Mouse (Mus musculus) left cerebral cortex, postnatal 10 days (tissue): ENCODE data around the gene Plscr5. TPM values are rescaled to one million over a fixed set of nuclear protein-coding genes. Genes with fewer than 3 reads are reported as not detected.
"Not testable (repeated sequence)": the region's sequence is repeated elsewhere in the genome, so short reads cannot be mapped to it uniquely, and the experiment has no call there.

Experiments used
- DNase-seq, 2 experiments: peaks; one replicate each; pipeline ENCODE4 v3.0.0; 2021 to 2022; ENCODE audit warnings: low spot score in 2 of 2, mixed read lengths in 1 of 2; ENCODE audit errors: extremely low spot score in 1 of 2
- intact Hi-C: fragments of 180-260 bp; cut with DNase I; formaldehyde crosslinking; loops from one replicate; pipeline ENCODE4 v1.15.1; 2025
- total RNA-seq, 2 experiments: library from RNA; stranded (reverse); gene quantifications; 2 replicates each; pipeline ENCODE4 v1.2.3; 2021

The Plscr5 gene
- under 1 TPM; 0.39 to 0.49 TPM for total RNA-seq

GRCm38 (mm10) chr9:92192636-92193035, at the start of gene Plscr5:
TSS of gene Plscr5 (plus strand) at chr9:92192936.
- DNase-seq, intact Hi-C loops: not testable (repeated sequence)

- peak in 1 of 2 experiments; percentile 18 for DNase-seq
- intact Hi-C loops: loop anchor here (2.0 to 10.0 kb wide), 2 partner anchors 59 to 457 kb away; no protein-coding TSS in a partner anchor
These were observed 45.0 kb upstream of the Plscr5 start for GRCm38 (mm10) chr9:92147555-92148248.

- DNase-seq: no peak
- intact Hi-C loops: loop anchor here (5.0 kb wide), 1 partner anchor 35 kb away; no protein-coding TSS in a partner anchor
These were observed 30.5 kb upstream of the Plscr5 start for GRCm38 (mm10) chr9:92162213-92162612.

- intact Hi-C loops: no loop called here
- DNase-seq: no peak
These were observed 19.3 kb upstream of the Plscr5 start for GRCm38 (mm10) chr9:92173318-92173985.

GRCm38 (mm10) chr9:92174176-92175075, 18.3 kb upstream of the Plscr5 start:
- peak; percentile 35 to 64 for DNase-seq
- intact Hi-C loops: no loop called here

- peak; percentile 28 to 42 for DNase-seq
- intact Hi-C loops: no loop called here
These were observed 13.8 kb upstream of the Plscr5 start for GRCm38 (mm10) chr9:92178861-92179469.

GRCm38 (mm10) chr9:92191295-92191694, 1.4 kb upstream of the Plscr5 start:
- intact Hi-C loops: no loop called here
- DNase-seq: no peak

GRCm38 (mm10) chr9:92198408-92198807, 5.7 kb downstream of the Plscr5 start:
- DNase-seq: no peak
- intact Hi-C loops: loop anchor here (5.0 kb wide), 1 partner anchor 36 kb away; no protein-coding TSS in a partner anchor

GRCm38 (mm10) chr9:92199564-92199963, 6.8 kb downstream of the Plscr5 start:
- no peak for DNase-seq
- intact Hi-C loops: loop anchor here (5.0 kb wide), 1 partner anchor 37 kb away; no protein-coding TSS in a partner anchor

- intact Hi-C loops: no loop called here
These were observed 11.7 kb downstream of the Plscr5 start for GRCm38 (mm10) chr9:92204397-92204796.

GRCm38 (mm10) chr9:92207307-92207706, 14.6 kb downstream of the Plscr5 start:
- intact Hi-C loops: loop anchor here (2.0 kb wide), 1 partner anchor 61 kb away; no protein-coding TSS in a partner anchor
- peak; percentile 34 to 61 for DNase-seq

More at GRCm38 (mm10) chr9:92204397-92204796, 11.7 kb downstream of the Plscr5 start:
- no peak for DNase-seq

- intact Hi-C loops: loop anchor here (2.0 kb wide), 1 partner anchor 61 kb away; no protein-coding TSS in a partner anchor
- DNase-seq: no peak
These were observed 15.0 kb downstream of the Plscr5 start for GRCm38 (mm10) chr9:92207757-92208156.

GRCm38 (mm10) chr9:92209850-92210249, 17.1 kb downstream of the Plscr5 start:
- no peak for DNase-seq
- intact Hi-C loops: loop anchor here (10.0 kb wide), 1 partner anchor 665 kb away; no protein-coding TSS in a partner anchor

GRCm38 (mm10) chr9:92210386-92210967, 17.7 kb downstream of the Plscr5 start:
- no peak for DNase-seq
- intact Hi-C loops: loop anchor here (10.0 kb wide), 1 partner anchor 664 kb away; no protein-coding TSS in a partner anchor

GRCm38 (mm10) chr9:92211048-92211447, 18.3 kb downstream of the Plscr5 start:
- DNase-seq: no peak
- intact Hi-C loops: loop anchor here (10.0 kb wide), 1 partner anchor 664 kb away; no protein-coding TSS in a partner anchor

- peak in 1 of 2 experiments; percentile 14 for DNase-seq
- intact Hi-C loops: loop anchor here (2.0 to 10.0 kb wide), 2 partner anchors 393 to 657 kb away; no protein-coding TSS in a partner anchor
These were observed 24.7 kb downstream of the Plscr5 start for GRCm38 (mm10) chr9:92217484-92217883.

GRCm38 (mm10) chr9:92217896-92218295, 25.2 kb downstream of the Plscr5 start:
- no peak for DNase-seq
- intact Hi-C loops: loop anchor here (2.0 to 10.0 kb wide), 2 partner anchors 393 to 657 kb away; no protein-coding TSS in a partner anchor

- intact Hi-C loops: no loop called here
- DNase-seq: no peak
These were observed 27.4 kb downstream of the Plscr5 start for GRCm38 (mm10) chr9:92220151-92220550.
